Mouse (Mus musculus) G1E (cell line): ENCODE data around the gene Ly86. TPM values are rescaled to one million over a fixed set of nuclear protein-coding genes. Genes with fewer than 3 reads are reported as not detected.

Experiments
- ATAC-seq: 2 replicates; pipeline ENCODE4 v1.8.0; 2016; ENCODE audit warnings: mild to moderate bottlenecking; ENCODE audit not compliant: insufficient number of reproducible peaks, poor library complexity, low FRiP score, severe bottlenecking; ENCODE audit errors: extremely low read depth
- DNase-seq: peaks from one replicate; pipeline ENCODE4 v3.0.0; 2012; ENCODE audit warnings: low spot score
- H3K27me3 ChIP-seq: 2 replicates; pipeline ENCODE4 v1.6.1; 2012; ENCODE audit warnings: mild to moderate bottlenecking, low read length, inconsistent platforms; ENCODE audit not compliant: insufficient read depth
- H3K36me3 ChIP-seq: replicated peaks from 2 replicates; pipeline ENCODE3; 2012; ENCODE audit warnings: mild to moderate bottlenecking, inconsistent platforms
- H3K4me1 ChIP-seq: 2 replicates; pipeline ENCODE4 v1.6.1; 2012; ENCODE audit warnings: low read depth, low read length, inconsistent platforms, mixed read lengths; ENCODE audit not compliant: insufficient read depth
- H3K4me3 ChIP-seq: 2 replicates; pipeline ENCODE4 v1.5.1; 2012; ENCODE audit warnings: low read depth, mild to moderate bottlenecking, inconsistent platforms, low read length, moderate library complexity, mixed read lengths
- H3K9me3 ChIP-seq: replicated peaks from 2 replicates; pipeline ENCODE4 v1.6.1; 2012; ENCODE audit warnings: inconsistent platforms
- CTCF ChIP-seq: IDR thresholded peaks from 2 replicates; pipeline ENCODE4 v1.5.1; 2012; ENCODE audit warnings: low read depth, low read length, inconsistent platforms, mixed read lengths
- GATA1 ChIP-seq: IDR thresholded peaks from 2 replicates; pipeline ENCODE4 v1.6.1; 2012; ENCODE audit warnings: borderline replicate concordance, low read length, inconsistent platforms, mixed read lengths
- GATA2 ChIP-seq: IDR thresholded peaks from 2 replicates; pipeline ENCODE4 v1.6.1; 2012; ENCODE audit warnings: low read depth, low read length, inconsistent platforms, borderline replicate concordance
- POLR2AphosphoS5 ChIP-seq: IDR thresholded peaks from 2 replicates; pipeline ENCODE4 v1.6.1; 2012; ENCODE audit warnings: low read depth, low read length, inconsistent platforms; ENCODE audit not compliant: insufficient replicate concordance
- TAL1 ChIP-seq: conservative IDR thresholded peaks from 2 replicates; pipeline ENCODE4 v1.6.1; 2012; ENCODE audit warnings: low read depth, low read length, inconsistent platforms, mixed read lengths
- polyA plus RNA-seq: library from polyadenylated mRNA; stranded (reverse); fragments of >175 nt; gene quantifications from 2 replicates; pipeline ENCODE4 v1.2.3, GENCODE M21; 2012
- total RNA-seq, 2 experiments: library from RNA; stranded (forward) in 1 of 2; stranded (reverse) in 1 of 2; fragments of 200-1000 nt in 1 of 2; fragments of >200 nt in 1 of 2; fragmentation: Nextera tagmentation in 1 of 2; gene quantifications; 2 replicates each; pipeline ENCODE4 v1.2.3; 2014 to 2017

Gene Ly86
- total and polyA plus RNA-seq, 3 experiments = 0.22 TPM; not detected in 2

GRCm38 (mm10) chr13:37457007-37457827 is 112.2 kb downstream of the Ly86 start:
- Histone ChIP-seq H3K4me3 (no peak overlapping the region), H3K4me1 (peaks cover 11% of the 10 kb centered on the region), H3K36me3 (no peaks in the 10 kb centered on the region), H3K27me3 (peaks cover 41% of the 10 kb centered on the region), H3K9me3 (no peaks in the 10 kb centered on the region)
- ATAC-seq (no peak), DNase-seq (no peak)
- no peak for TF ChIP-seq POLR2AphosphoS5
- TF ChIP-seq CTCF = no peak
- no peak for TF ChIP-seq TAL1
- TF ChIP-seq GATA1 = no peak
- no peak for TF ChIP-seq GATA2

GRCm38 (mm10) chr13:37458557-37458956 is 113.5 kb downstream of the Ly86 start:
- ATAC-seq = no peak
- Histone ChIP-seq H3K36me3 (no peaks in the 10 kb centered on the region), H3K4me3 (no peak overlapping the region), H3K4me1 (peaks cover 2% of the 10 kb centered on the region; the same call in 1 of the 2 replicates), H3K27me3 (peaks cover 34% of the 10 kb centered on the region), H3K9me3 (no peaks in the 10 kb centered on the region)
- no peak for DNase-seq
- TF ChIP-seq GATA2 (no peak), TAL1 (no peak), POLR2AphosphoS5 (no peak), CTCF (no peak), GATA1 (no peak)

- H3K9me3 ChIP-seq = no peaks in the 10 kb centered on the region
- H3K27me3 ChIP-seq = peaks cover 34% of the 10 kb centered on the region
- DNase-seq (no peak), ATAC-seq (no peak)
- H3K4me3 ChIP-seq = no peak overlapping the region
- no peak for TF ChIP-seq POLR2AphosphoS5
- TF ChIP-seq CTCF = no peak
- no peak for TF ChIP-seq GATA2
- TF ChIP-seq TAL1 = no peak
- peaks cover 2% of the 10 kb centered on the region; the same call in 1 of the 2 replicates for H3K4me1 ChIP-seq
- H3K36me3 ChIP-seq = no peaks in the 10 kb centered on the region
These were observed 114.0 kb downstream of the Ly86 start for GRCm38 (mm10) chr13:37459022-37459421.

GRCm38 (mm10) chr13:37459957-37460930 is 115.2 kb downstream of the Ly86 start:
- peaks cover 2% of the 10 kb centered on the region; the same call in 1 of the 2 replicates for H3K4me1 ChIP-seq
- no peak for ATAC-seq
- peaks cover 33% of the 10 kb centered on the region for H3K27me3 ChIP-seq

GRCm38 (mm10) chr13:37462049-37462702 is 117.2 kb downstream of the Ly86 start:
- peaks cover 40% of the 10 kb centered on the region for H3K27me3 ChIP-seq
- no peaks in the 10 kb centered on the region for H3K4me1 ChIP-seq
- no peaks in the 10 kb centered on the region for H3K36me3 ChIP-seq
- no peaks in the 10 kb centered on the region for H3K9me3 ChIP-seq
- no peak for TF ChIP-seq CTCF
- no peak for TF ChIP-seq POLR2AphosphoS5
- TF ChIP-seq GATA1 = no peak
- no peak for TF ChIP-seq GATA2
- no peak for TF ChIP-seq TAL1
- H3K4me3 ChIP-seq = no peak overlapping the region
- ATAC-seq = no peak
- no peak for DNase-seq

More at GRCm38 (mm10) chr13:37459957-37460930, 115.2 kb downstream of the Ly86 start:
- TF ChIP-seq TAL1 = no peak
- no peak for TF ChIP-seq CTCF
- no peak for TF ChIP-seq GATA2
- TF ChIP-seq POLR2AphosphoS5 = no peak
- TF ChIP-seq GATA1 = no peak
- H3K4me3 ChIP-seq = no peak overlapping the region
- H3K36me3 ChIP-seq = no peaks in the 10 kb centered on the region
- DNase-seq = no peak
- H3K9me3 ChIP-seq = no peaks in the 10 kb centered on the region
